Mouse (Mus musculus) midbrain, embryonic 15.5 days (tissue): ENCODE measurements around the gene Itgb4. TPM values are rescaled to one million over a fixed set of nuclear protein-coding genes. Genes with fewer than 3 reads are reported as not detected.
A peak's percentile ranks its signal among the peaks of the same experiment; 100 is the strongest.

Experiments
- ATAC-seq: fragments of 200-750 bp; cut with Nextera tagmentation; replicated peaks from 2 replicates; pipeline ENCODE4 v1.8.0; 2017; ENCODE audit warnings: moderate TSS enrichment
- H3K27ac ChIP-seq: fragments of 300-500 bp; sonication (generic); 2 replicates; pipeline ENCODE4 v1.5.1; 2015; ENCODE audit warnings: mild to moderate bottlenecking, inconsistent platforms
- H3K27me3 ChIP-seq: fragments of 300-500 bp; sonication (generic); replicated peaks from 2 replicates; pipeline ENCODE4 v1.6.1; 2015; ENCODE audit warnings: inconsistent platforms
- H3K36me3 ChIP-seq: fragments of 300-500 bp; sonication (generic); replicated peaks from 2 replicates; pipeline ENCODE4 v1.6.1; 2015; ENCODE audit warnings: inconsistent platforms
- H3K4me1 ChIP-seq: fragments of 300-500 bp; sonication (generic); 2 replicates; pipeline ENCODE4 v1.6.1; 2015; ENCODE audit warnings: inconsistent platforms
- H3K4me2 ChIP-seq: fragments of 300-500 bp; sonication (generic); 2 replicates; pipeline ENCODE4 v1.6.1; 2015; ENCODE audit warnings: inconsistent platforms, mild to moderate bottlenecking, moderate library complexity
- H3K4me3 ChIP-seq: fragments of 300-500 bp; sonication (generic); 2 replicates; pipeline ENCODE4 v1.5.1; 2015; ENCODE audit warnings: mild to moderate bottlenecking, inconsistent platforms
- H3K9ac ChIP-seq: fragments of 300-500 bp; sonication (generic); 2 replicates; pipeline ENCODE4 v1.6.1; 2015; ENCODE audit warnings: mild to moderate bottlenecking, inconsistent platforms
- H3K9me3 ChIP-seq: fragments of 300-500 bp; sonication (generic); 2 replicates; pipeline ENCODE4 v1.6.1; 2016; ENCODE audit warnings: inconsistent platforms
- WGBS: fragments of 180-500 bp; shearing (Covaris S2); methylation state at CpG from one replicate; pipeline ENCODE4 v1.1.7; 2015; ENCODE audit warnings: mixed read lengths; 5-methylcytosine and 5-hydroxymethylcytosine counted together
- polyA plus RNA-seq: library from polyadenylated mRNA; unstranded; fragments of >200 nt; fragmentation: Nextera tagmentation; extraction: Ambion mirVana; gene quantifications from 2 replicates; pipeline ENCODE4 v1.2.1, GENCODE M21; 2015

Itgb4 gene
- polyA plus RNA-seq, 1 experiment from 2014 or later: 0.94 TPM

GRCm38 (mm10) chr11:115954712-115955111, 19.8 kb upstream of the Itgb4 start:
- no peaks in the 10 kb centered on the region for H3K9me3 ChIP-seq
- H3K4me3 ChIP-seq: no peak overlapping the region
- WGBS: 83% methylated on average over 5 of the region's 5 CpGs
- H3K27me3 ChIP-seq: no peaks in the 10 kb centered on the region
- H3K4me1 ChIP-seq: peaks cover 3% of the 10 kb centered on the region; the same call in 1 of the 2 replicates
- no peak for ATAC-seq
- peaks cover 31% of the 10 kb centered on the region for H3K36me3 ChIP-seq
- no peak overlapping the region for H3K27ac ChIP-seq
- no peak overlapping the region for H3K4me2 ChIP-seq
- H3K9ac ChIP-seq: no peak overlapping the region

GRCm38 (mm10) chr11:115955195-115955858, 19.2 kb upstream of the Itgb4 start:
- ATAC-seq: no peak
- Histone ChIP-seq H3K9ac (no peak overlapping the region), H3K36me3 (peaks cover 35% of the 10 kb centered on the region), H3K27me3 (no peaks in the 10 kb centered on the region), H3K9me3 (no peaks in the 10 kb centered on the region), H3K4me3 (no peak overlapping the region), H3K27ac (no peak overlapping the region; the same call in 1 of the 2 replicates), H3K4me1 (peaks cover 3% of the 10 kb centered on the region; the same call in 1 of the 2 replicates), H3K4me2 (no peak overlapping the region)
- 69% methylated on average over 10 of the region's 10 CpGs for WGBS

DNA sequence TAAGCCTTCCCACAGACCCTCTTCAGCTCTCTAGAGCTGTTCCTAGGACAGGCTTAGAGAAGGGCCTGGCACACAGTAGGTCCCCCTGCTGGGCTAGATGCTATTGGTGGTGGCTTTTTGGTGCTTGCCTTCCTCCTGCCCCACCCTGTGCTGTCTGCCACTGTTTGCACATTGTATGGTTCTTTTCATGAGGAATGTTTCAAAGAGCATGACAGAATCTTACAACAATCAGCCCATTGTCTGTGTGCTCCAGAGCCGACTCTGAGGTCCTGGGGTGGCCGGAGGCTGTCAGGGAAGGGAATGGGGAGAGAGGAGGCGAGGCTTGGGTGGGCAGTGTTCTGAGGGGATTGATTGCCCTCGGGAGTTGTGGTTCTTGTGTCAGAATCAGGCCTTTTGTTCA, 18.1 kb upstream of the Itgb4 start:
- Histone ChIP-seq H3K4me3 (no peak overlapping the region), H3K4me1 (peaks cover 3% of the 10 kb centered on the region; the same call in 1 of the 2 replicates), H3K27me3 (no peaks in the 10 kb centered on the region), H3K27ac (no peak overlapping the region), H3K36me3 (peaks cover 46% of the 10 kb centered on the region), H3K4me2 (no peak overlapping the region), H3K9ac (no peak overlapping the region), H3K9me3 (no peaks in the 10 kb centered on the region)
- no peak for ATAC-seq
- WGBS: 10% methylated on average over 4 of the region's 4 CpGs

- Histone ChIP-seq H3K36me3 (peaks cover 47% of the 10 kb centered on the region), H3K27me3 (no peaks in the 10 kb centered on the region), H3K4me3 (no peak overlapping the region), H3K9ac (no peak overlapping the region), H3K4me1 (peaks cover 3% of the 10 kb centered on the region; the same call in 1 of the 2 replicates), H3K4me2 (no peak overlapping the region), H3K27ac (no peak overlapping the region), H3K9me3 (no peaks in the 10 kb centered on the region)
- no peak for ATAC-seq
- WGBS: 77% methylated on average over 7 of the region's 7 CpGs
These were observed 16.5 kb upstream of the Itgb4 start for GRCm38 (mm10) chr11:115957971-115958370.

GRCm38 (mm10) chr11:115959018-115959417, 15.5 kb upstream of the Itgb4 start:
- Histone ChIP-seq H3K4me3 (no peak overlapping the region), H3K4me2 (no peak overlapping the region), H3K4me1 (peaks cover 3% of the 10 kb centered on the region; the same call in 1 of the 2 replicates), H3K9me3 (no peaks in the 10 kb centered on the region), H3K27me3 (no peaks in the 10 kb centered on the region), H3K9ac (no peak overlapping the region), H3K36me3 (peaks cover 47% of the 10 kb centered on the region), H3K27ac (no peak overlapping the region)
- no peak for ATAC-seq
- 98% methylated on average over 9 of the region's 9 CpGs for WGBS

DNA sequence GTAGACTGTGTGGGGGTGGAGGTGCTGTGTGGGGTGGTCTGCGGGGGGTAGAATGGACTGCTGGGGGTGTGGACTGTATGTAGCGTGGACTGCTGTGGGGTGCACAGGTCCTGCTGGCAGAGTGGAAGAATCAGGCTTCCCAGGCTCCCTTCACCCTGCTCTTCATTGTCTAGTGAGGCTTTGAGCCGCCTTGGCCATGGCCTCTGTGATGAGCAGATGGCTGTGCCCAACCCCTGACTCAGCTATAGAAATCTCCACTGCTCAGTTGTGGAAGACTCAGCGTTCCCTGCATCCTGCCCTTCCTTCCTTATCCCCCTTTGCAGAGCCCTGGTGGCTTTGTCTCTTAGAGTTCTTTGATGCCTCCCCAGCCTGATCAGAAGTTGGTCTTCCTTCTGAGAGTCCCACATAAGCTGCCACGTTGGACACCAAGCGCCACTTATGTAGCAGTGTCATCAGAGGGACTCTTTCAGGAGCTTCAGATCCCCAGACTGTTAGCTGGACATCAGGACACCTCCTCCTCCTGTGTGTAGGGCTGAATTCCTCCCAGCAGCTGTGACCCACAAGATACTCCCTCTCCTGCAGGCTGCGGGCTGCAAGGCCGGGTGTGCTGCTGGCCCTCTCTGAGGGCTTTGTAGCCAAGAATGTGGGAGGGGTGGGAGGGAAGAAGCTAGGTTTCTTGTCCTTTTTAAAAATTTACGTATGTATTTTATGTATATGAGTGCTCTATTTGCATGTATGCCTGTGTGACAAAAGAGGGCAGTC, 11.7 kb upstream of the Itgb4 start:
- Histone ChIP-seq H3K4me1 (no peaks in the 10 kb centered on the region), H3K27me3 (no peaks in the 10 kb centered on the region), H3K36me3 (peaks cover 75% of the 10 kb centered on the region), H3K27ac (no peak overlapping the region), H3K4me2 (no peak overlapping the region), H3K9me3 (no peaks in the 10 kb centered on the region), H3K9ac (no peak overlapping the region), H3K4me3 (no peak overlapping the region)
- ATAC-seq: no peak
- WGBS: 90% methylated on average over 9 of the region's 9 CpGs

GRCm38 (mm10) chr11:115964977-115965604, 9.4 kb upstream of the Itgb4 start:
- no peak overlapping the region for H3K4me2 ChIP-seq
- H3K4me1 ChIP-seq: no peaks in the 10 kb centered on the region
- no peak for ATAC-seq
- no peaks in the 10 kb centered on the region for H3K27me3 ChIP-seq
- H3K9ac ChIP-seq: no peak overlapping the region
- H3K4me3 ChIP-seq: no peak overlapping the region
- H3K9me3 ChIP-seq: no peaks in the 10 kb centered on the region
- peaks cover 68% of the 10 kb centered on the region for H3K36me3 ChIP-seq
- no peak overlapping the region for H3K27ac ChIP-seq
- WGBS: 92% methylated on average over 10 of the region's 10 CpGs

- Histone ChIP-seq H3K4me1 (no peaks in the 10 kb centered on the region), H3K4me3 (no peak overlapping the region), H3K4me2 (no peak overlapping the region), H3K9me3 (no peaks in the 10 kb centered on the region), H3K9ac (no peak overlapping the region), H3K27ac (no peak overlapping the region), H3K27me3 (peaks cover 8% of the 10 kb centered on the region), H3K36me3 (peaks cover 33% of the 10 kb centered on the region)
- WGBS: 62% methylated on average over 5 of the region's 5 CpGs
- ATAC-seq: no peak
These were observed 5.6 kb upstream of the Itgb4 start for GRCm38 (mm10) chr11:115968731-115969405.

DNA sequence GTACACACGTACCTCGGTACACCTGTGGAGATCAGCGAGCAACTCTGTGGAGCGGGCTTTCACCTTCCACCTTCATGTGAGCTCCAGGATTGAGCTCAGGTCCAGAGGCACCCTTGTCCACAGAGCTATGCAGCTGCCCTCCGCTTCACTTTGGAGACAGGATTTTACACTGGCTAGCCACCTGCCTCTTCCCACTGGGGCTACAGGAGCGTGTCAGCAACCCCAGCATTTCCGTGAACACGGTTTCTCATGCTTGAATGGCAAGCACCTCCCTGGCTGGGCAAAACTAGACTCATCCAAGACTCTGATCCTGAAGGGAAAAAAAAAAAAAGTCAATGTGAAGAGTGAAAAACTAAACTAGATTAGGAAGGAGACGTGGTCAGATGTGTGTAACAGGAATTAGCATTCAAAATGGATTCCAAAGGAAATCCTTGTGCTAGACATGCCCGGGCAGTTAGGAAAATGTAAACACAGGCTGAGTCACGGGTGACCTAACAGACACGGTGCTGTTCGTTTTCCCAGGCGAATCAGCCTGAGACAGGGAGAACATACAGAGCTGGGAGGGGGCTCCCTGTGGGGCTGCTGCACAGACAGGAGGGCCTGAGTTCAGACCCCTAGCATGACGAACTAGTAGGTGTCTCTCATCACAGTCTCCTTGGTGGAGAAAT, 4.4 kb upstream of the Itgb4 start:
- H3K4me2 ChIP-seq: no peak overlapping the region
- H3K9me3 ChIP-seq: no peaks in the 10 kb centered on the region
- H3K27me3 ChIP-seq: peaks cover 20% of the 10 kb centered on the region
- no peak overlapping the region for H3K27ac ChIP-seq
- H3K4me1 ChIP-seq: peaks cover 10% of the 10 kb centered on the region
- 54% methylated on average over 15 of the region's 15 CpGs for WGBS
- no peak overlapping the region for H3K9ac ChIP-seq
- no peak for ATAC-seq
- peaks cover 20% of the 10 kb centered on the region for H3K36me3 ChIP-seq
- H3K4me3 ChIP-seq: no peak overlapping the region

GRCm38 (mm10) chr11:115971016-115971415, 3.5 kb upstream of the Itgb4 start:
- ATAC-seq: no peak
- H3K4me3 ChIP-seq: no peak overlapping the region
- WGBS: 51% methylated on average over 6 of the region's 6 CpGs

GRCm38 (mm10) chr11:115975083-115975420, 543 bp downstream of the Itgb4 start:
- Histone ChIP-seq H3K36me3 (no peaks in the 10 kb centered on the region), H3K27me3 (peaks cover 38% of the 10 kb centered on the region), H3K4me2 (peak overlapping the region; percentile 58), H3K9ac (peak overlapping the region; percentile 28; the same call in 1 of the 2 replicates), H3K4me3 (peak overlapping the region; percentile 39), H3K4me1 (peaks cover 10% of the 10 kb centered on the region), H3K27ac (no peak overlapping the region), H3K9me3 (no peaks in the 10 kb centered on the region)
- WGBS: 4% methylated on average over 18 of the region's 18 CpGs
- no peak for ATAC-seq

More at GRCm38 (mm10) chr11:115971016-115971415, 3.5 kb upstream of the Itgb4 start:
- no peak overlapping the region for H3K9ac ChIP-seq
- H3K4me1 ChIP-seq: peaks cover 10% of the 10 kb centered on the region
- H3K27me3 ChIP-seq: peaks cover 29% of the 10 kb centered on the region
- peaks cover 11% of the 10 kb centered on the region for H3K36me3 ChIP-seq
- no peak overlapping the region for H3K27ac ChIP-seq
- no peak overlapping the region for H3K4me2 ChIP-seq
- H3K9me3 ChIP-seq: no peaks in the 10 kb centered on the region
